Mouse (Mus musculus) ES-E14 (cell line): ENCODE data around the gene Nfkbib. TPM values are rescaled to one million over a fixed set of nuclear protein-coding genes. Genes with fewer than 3 reads are reported as not detected.

ENCODE experiments used
- DNase-seq: peaks from one replicate; pipeline ENCODE4 v3.0.0-alpha.2; 2013; ENCODE audit warnings: low read depth, low spot score
- H3K27ac ChIP-seq: 2 replicates; pipeline ENCODE4 v1.5.1; 2012; ENCODE audit warnings: low read depth, mild to moderate bottlenecking, low read length, moderate library complexity, mixed read lengths; ENCODE audit not compliant: poor library complexity, insufficient read depth, severe bottlenecking
- H3K36me3 ChIP-seq: 2 replicates; pipeline ENCODE4 v1.6.1; 2012; ENCODE audit warnings: mild to moderate bottlenecking, low read length, moderate library complexity, mixed read lengths; ENCODE audit not compliant: control insufficient read depth, poor library complexity, insufficient read depth, severe bottlenecking
- H3K4me1 ChIP-seq, 2 experiments: fragments of 150-350 bp in 1 of 2; sonication (generic) in 1 of 2; 2 replicates each; pipeline ENCODE4 v1.6.1; 2012; ENCODE audit warnings: low read length in 2 of 2, mild to moderate bottlenecking in 1 of 2, mixed read lengths in 1 of 2; ENCODE audit not compliant: control insufficient read depth in 2 of 2, insufficient read depth in 2 of 2, poor library complexity in 1 of 2
- H3K4me3 ChIP-seq, 2 experiments: fragments of 150-350 bp in 1 of 2; sonication (generic) in 1 of 2; 2 replicates each; pipeline ENCODE4 v1.5.1; 2012; ENCODE audit warnings: low read length in 2 of 2, low read depth in 1 of 2, mild to moderate bottlenecking in 1 of 2, mixed read lengths in 1 of 2; ENCODE audit not compliant: insufficient read depth in 1 of 2, poor library complexity in 1 of 2, severe bottlenecking in 1 of 2
- H3K9ac ChIP-seq: 2 replicates; pipeline ENCODE4 v1.6.1; 2012; ENCODE audit warnings: low read depth, mild to moderate bottlenecking, low read length, mixed read lengths; ENCODE audit not compliant: poor library complexity, insufficient read depth, severe bottlenecking
- H3K9me3 ChIP-seq: fragments of 150-350 bp; sonication (generic); 2 replicates; pipeline ENCODE4 v1.6.1; 2012; ENCODE audit warnings: low read depth, mild to moderate bottlenecking, low read length; ENCODE audit not compliant: control insufficient read depth, insufficient read depth
- CHD2 ChIP-seq: IDR thresholded peaks from 2 replicates; pipeline ENCODE4 v1.6.1; 2014; ENCODE audit warnings: mild to moderate bottlenecking, low read depth, low read length, inconsistent platforms
- HCFC1 ChIP-seq: IDR thresholded peaks from 2 replicates; pipeline ENCODE4 v1.6.1; 2012; ENCODE audit warnings: low read length, inconsistent platforms, borderline replicate concordance; ENCODE audit not compliant: insufficient read depth
- MAFK ChIP-seq: IDR thresholded peaks from 2 replicates; pipeline ENCODE4 v1.6.1; 2014; ENCODE audit warnings: mild to moderate bottlenecking, low read depth, low read length, inconsistent platforms; ENCODE audit not compliant: insufficient read depth
- ZC3H11A ChIP-seq: IDR thresholded peaks from 2 replicates; pipeline ENCODE4 v1.6.1; 2012; ENCODE audit warnings: low read depth, mild to moderate bottlenecking, inconsistent platforms, low read length, borderline replicate concordance
- ZNF384 ChIP-seq: IDR thresholded peaks from 2 replicates; pipeline ENCODE4 v1.6.1; 2012; ENCODE audit warnings: low read depth, low read length, inconsistent platforms
- in situ Hi-C, 2 experiments: fragments of 600-800 bp; cut with MboI; formaldehyde crosslinking; loops; one replicate each; pipeline ENCODE4 v1.15.1; 2025; ENCODE audit warnings: low sequenced_read_pairs in 2 of 2, inconsistent platforms in 1 of 2; ENCODE audit not compliant: unreplicated experiment in 2 of 2
- total RNA-seq: library from RNA; depleted of rRNA; stranded (reverse); fragments of 300-350 nt; gene quantifications from 2 replicates; pipeline ENCODE4 v1.2.3, GENCODE M21; 2012

Gene Nfkbib
- total RNA-seq, 1 experiment = 20.1 TPM

- Histone ChIP-seq H3K4me1 (peaks cover 1 to 17% of the 10 kb centered on the region in 2 experiments; a peak in 3 of 4 replicates), H3K4me3 (peak overlapping the region; percentile 74 to 96), H3K27ac (peak overlapping the region; percentile 99), H3K9me3 (no peaks in the 10 kb centered on the region), H3K9ac (peak overlapping the region; percentile 100), H3K36me3 (peaks cover 43% of the 10 kb centered on the region)
- peak; percentile 84 for DNase-seq
- in situ Hi-C loops = no loop called here
- TF ChIP-seq ZNF384 (peak; percentile 96), ZC3H11A (no peak)
Observed at GRCm38 (mm10) chr7:28811228-28811627, 43.9 kb upstream of the Nfkbib start.

DNA sequence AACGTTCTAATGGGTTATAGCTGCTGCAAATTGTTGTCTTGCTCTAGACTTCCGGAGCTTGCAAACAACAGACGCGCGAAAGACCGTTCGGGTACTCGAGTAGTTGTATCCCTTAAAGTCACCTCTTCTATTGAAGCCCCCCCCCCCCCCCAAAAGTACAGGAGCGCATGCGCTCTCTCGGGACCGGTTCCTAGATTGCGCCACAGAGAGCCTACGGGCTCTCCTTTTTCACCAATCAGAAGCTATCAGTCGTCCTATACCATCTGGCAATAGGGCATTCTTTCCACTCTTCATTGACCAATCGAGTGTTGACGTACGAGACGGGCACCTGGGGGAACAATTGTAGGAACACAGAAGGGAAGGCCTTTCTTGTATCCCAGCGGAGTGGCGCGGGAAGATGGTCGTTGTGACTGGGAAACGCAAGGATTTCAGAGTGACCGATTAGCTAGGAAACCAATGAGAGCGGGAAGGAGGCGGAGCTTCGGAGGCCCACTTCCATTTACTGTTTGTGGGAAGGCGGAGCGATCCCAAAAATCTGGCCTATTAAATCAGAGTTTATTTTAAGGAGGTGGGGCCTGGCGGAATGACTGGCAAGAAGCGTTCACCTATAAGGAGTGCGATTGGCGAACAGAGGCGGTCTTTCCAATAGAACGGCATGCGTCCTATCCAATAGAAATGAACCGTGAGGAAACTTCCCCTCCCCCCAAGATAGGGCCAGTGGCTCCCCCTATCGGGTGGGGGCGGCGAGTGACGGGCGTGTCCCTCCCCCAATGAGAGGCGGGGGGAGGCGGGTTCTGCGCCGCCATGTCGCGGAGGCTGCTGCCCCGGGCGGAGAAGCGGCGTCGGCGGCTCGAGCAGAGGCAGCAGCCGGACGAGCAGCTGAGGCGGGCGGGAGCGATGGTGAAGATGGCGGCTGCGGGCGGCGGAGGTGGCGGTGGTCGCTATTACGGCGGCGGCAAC lies 43.1 kb upstream of the Nfkbib start:
- H3K4me3 ChIP-seq = peak overlapping the region; percentile 88 to 97
- H3K9ac ChIP-seq = peak overlapping the region; percentile 100
- in situ Hi-C loops = no loop called here
- peak overlapping the region; percentile 99 for H3K27ac ChIP-seq
- H3K9me3 ChIP-seq = no peaks in the 10 kb centered on the region
- peaks cover 1 to 16% of the 10 kb centered on the region in 2 experiments; a peak in 3 of 4 replicates for H3K4me1 ChIP-seq
- H3K36me3 ChIP-seq = peaks cover 35% of the 10 kb centered on the region
- no peak for TF ChIP-seq ZC3H11A
- TF ChIP-seq CHD2 = peak; percentile 95
- TF ChIP-seq HCFC1 = peak; percentile 14; the same call in 1 of the 2 replicates
- TF ChIP-seq MAFK = 0 out of 2 replicates have a peak, but pooled peaks have one; percentile 1
- no peak for TF ChIP-seq ZNF384
- DNase-seq = peak; percentile 100

DNA sequence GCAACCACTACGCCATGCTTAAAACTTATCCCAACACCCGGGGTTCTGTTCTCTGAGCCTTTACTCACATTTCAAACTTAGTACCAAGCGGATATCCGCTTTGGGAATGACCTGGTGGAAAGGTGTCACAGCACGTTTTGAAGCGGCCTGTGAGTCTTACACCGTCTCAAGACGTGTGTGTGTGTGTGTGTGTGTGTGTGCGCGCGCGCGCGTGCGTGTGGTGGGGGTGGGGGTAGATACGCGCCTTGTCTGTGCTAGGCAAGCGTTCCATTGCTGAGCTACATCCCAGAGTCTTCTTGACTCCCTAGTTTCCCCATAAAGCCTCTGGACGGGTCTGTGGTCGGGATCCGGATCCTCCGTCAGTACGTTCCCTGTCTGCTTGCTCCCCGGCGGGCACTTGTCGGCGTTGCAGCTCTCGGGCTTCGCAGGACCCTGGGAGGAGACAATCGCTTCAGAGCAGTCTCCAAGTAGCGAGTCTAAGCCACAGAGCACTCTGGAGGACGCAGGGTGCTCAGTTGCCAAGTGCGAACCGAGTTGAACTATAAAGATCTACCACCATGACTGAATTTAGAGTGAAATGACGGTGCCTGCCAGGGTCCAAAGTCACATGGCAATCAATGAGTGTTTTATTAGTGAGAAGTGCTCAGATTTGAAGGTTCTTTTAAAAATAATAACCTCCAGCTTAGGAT lies 42.2 kb upstream of the Nfkbib start:
- Histone ChIP-seq H3K9ac (peak overlapping the region; percentile 97), H3K9me3 (no peaks in the 10 kb centered on the region), H3K4me3 (peak overlapping the region; percentile 88 to 97), H3K4me1 (peaks cover 1 to 16% of the 10 kb centered on the region in 2 experiments; a peak in 2 of 4 replicates), H3K36me3 (peaks cover 27% of the 10 kb centered on the region), H3K27ac (peak overlapping the region; percentile 98)
- in situ Hi-C loops = no loop called here
- TF ChIP-seq HCFC1 (0 out of 2 replicates have a peak, but pooled peaks have one; percentile 10), ZNF384 (no peak)
- DNase-seq = no peak

DNA sequence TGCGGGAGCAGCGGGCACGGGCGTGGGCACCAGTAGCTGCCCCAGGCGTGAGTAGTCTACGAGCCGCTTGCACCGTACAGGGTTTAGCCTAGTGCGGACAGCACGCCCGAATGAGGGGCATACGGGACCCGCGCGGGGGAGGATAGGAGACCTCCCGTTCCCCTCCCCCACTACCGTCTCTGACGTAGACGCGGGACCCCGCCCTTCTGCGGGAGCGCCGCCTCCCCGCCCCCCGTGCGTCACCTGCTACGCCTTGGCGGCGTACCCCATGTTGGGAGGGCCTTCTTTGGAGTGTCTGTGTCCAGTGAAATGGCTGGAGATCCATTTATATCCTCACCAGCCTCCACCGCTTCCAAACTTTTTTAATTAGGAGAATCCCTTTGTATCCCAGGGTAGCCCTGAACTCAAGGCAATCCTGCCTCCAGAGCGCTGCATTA lies 41.7 kb upstream of the Nfkbib start:
- Histone ChIP-seq H3K36me3 (peaks cover 22% of the 10 kb centered on the region), H3K27ac (peak overlapping the region; percentile 98), H3K4me3 (peak overlapping the region; percentile 88 to 97), H3K4me1 (peaks cover 2 to 16% of the 10 kb centered on the region in 2 experiments; a peak in 3 of 4 replicates), H3K9me3 (no peaks in the 10 kb centered on the region), H3K9ac (peak overlapping the region; percentile 97)
- DNase-seq = peak; percentile 79
- TF ChIP-seq ZC3H11A = no peak
- TF ChIP-seq HCFC1 = no peak
- in situ Hi-C loops = no loop called here
